Mouse (Mus musculus): ENCODE results near the gene Adad2. TPM values are rescaled to one million over a fixed set of nuclear protein-coding genes. Genes with fewer than 3 reads are reported as not detected.

The Adad2 gene
- polyA plus RNA-seq (2012; rRNA removed): not detected in 2 replicates

DNA sequence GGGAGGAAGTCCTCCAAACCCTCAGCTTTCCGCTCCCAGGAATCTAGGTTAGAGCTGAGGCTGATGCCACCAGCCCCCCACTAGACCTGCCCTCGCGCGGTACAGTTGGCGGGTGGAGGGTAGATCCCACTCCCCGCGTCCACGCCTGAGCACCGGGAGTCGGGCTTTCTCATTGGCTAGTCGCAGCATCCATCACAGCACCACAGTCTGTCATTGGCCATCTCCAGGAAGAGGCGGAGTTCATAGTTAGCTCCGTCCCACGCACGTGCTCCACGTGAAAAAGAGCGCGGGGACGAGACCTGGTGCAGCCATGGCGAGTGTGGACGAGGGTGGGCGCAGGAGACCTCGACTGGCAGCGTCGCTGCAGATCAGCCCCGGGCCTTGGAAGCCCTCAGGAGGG, at the start of gene Adad2:
Gene Adad2 (plus strand): TSS at position 277 of the 400 bp plus-strand sequence.

DNA sequence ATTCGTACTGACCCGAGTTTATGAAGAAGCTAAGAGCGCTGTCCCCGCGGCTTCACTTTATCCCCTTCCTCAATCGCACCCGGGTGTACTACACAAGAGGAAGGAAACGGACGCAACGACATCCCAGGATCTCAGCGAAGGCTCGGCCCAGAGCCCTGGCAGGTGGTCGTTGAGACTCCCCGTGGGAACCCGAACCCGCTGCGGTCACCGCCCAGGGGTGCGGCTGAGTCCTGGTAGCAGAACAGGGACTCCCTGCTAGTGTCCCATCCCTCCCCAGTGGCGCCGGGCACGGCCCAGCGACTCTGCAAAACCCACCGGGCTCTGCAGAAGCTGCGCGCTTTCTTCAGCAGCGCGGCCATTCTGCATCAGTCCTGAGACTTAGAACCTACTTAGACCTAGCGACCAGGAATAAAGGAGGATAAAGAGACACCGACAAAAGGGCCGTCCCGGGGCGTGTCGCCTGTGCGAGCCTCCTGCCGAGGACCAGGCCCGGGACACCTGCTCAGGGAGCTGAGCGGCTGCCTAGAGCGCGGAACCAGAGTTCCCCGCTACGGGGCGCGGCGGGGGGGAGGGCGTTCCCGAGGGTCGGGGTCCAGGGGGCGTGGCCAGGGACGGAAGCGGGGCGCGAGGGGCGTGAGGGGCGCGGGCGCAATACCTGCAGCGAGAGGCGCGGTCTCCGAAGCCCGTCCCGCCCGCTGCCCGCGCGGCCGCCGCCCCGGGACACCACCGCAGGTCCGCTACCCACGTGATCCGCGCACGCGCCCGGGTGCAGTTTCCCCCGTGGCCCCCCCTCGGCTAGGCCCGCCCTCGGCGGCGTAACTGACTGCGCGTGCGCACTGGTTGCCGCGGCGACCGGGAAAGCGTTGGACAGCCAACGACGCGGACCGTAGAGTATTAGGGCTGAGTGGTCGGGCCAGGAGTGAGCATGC, 37.8 kb upstream of the Adad2 start, which contains the start of the genes Hsdl1 and Dnaaf1:
Gene Hsdl1 (minus strand): TSS at position 747 of the 929 bp plus-strand sequence.
Gene Dnaaf1 (plus strand): TSS at position 799 of the 929 bp plus-strand sequence.

DNA sequence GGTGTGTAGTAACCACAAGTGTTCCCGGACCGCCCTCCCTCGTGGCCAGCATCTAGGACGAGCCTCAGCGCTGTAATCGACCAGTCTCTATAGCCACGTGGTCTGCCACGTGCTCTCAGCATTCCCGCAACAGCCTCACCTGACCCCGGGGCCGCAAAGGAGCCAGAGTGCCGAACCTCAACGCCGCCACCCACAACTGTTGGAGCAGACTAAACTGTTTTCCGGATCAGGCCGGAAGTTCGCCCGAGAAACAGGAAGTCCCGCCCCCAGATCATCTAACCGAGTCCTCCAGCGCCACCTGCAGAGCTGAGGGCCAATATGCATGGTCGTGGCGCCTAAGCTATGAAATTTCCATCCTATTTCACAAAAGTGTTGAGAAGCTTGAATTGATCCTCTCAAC, 7.6 kb upstream of the Adad2 start, which contains the start of gene Taf1c:
Gene Taf1c (minus strand): TSS at position 227 of the 400 bp plus-strand sequence.

DNA sequence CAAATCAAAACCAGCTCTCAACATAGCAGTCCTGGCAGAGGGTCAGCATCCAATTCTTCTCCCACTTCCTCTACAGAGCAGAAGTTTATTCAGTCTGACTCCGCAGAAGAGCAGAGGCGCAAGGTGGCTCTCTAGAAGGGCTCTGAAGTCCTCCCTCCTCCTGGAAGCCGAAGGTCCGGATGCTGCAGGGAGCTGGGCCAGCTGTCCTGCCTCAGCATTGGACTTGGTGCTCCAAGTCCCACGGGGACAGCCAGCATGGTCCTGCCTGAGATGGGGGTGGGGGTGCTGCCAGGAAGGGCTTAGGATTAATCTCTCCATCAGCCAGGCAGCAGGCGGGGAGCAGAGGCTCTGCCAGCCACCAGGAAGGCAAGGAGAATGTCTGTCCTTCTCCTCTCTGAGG, 22.8 kb downstream of the Adad2 start, which contains the start of gene Kcng4:
Gene Kcng4 (minus strand): TSS at position 303 of the 400 bp plus-strand sequence.

Other genes starting within 250 kb of the Adad2 start
- 5.1 and 5.6 TPM in 2 replicates for gene Mlycd, start 217.9 kb upstream of the Adad2 start, polyA plus RNA-seq (2012; rRNA removed)
- gene Osgin1, start 178.6 kb upstream of the Adad2 start, polyA plus RNA-seq (2012; rRNA removed): 15.8 and 17.9 TPM in 2 replicates
- 0.05 TPM in 2 replicates for gene Necab2, start 166.0 kb upstream of the Adad2 start, polyA plus RNA-seq (2012; rRNA removed)
- 0.01 TPM in 1 of 2 replicates, not detected in the other for gene Slc38a8, start 111.0 kb upstream of the Adad2 start, polyA plus RNA-seq (2012; rRNA removed)
- 21.2 and 25.1 TPM in 2 replicates for gene Mbtps1, start 54.0 kb upstream of the Adad2 start, polyA plus RNA-seq (2012; rRNA removed)
- gene Hsdl1, start 37.6 kb upstream of the Adad2 start, polyA plus RNA-seq (2012; rRNA removed): 7.5 and 8.0 TPM in 2 replicates
- 0.03 and 0.05 TPM in 2 replicates for gene Dnaaf1, start 37.5 kb upstream of the Adad2 start, polyA plus RNA-seq (2012; rRNA removed)
- gene Taf1c, start 7.5 kb upstream of the Adad2 start, polyA plus RNA-seq (2012; rRNA removed): 5.6 and 6.9 TPM in 2 replicates
- not detected in 2 replicates for gene Kcng4, start 22.9 kb downstream of the Adad2 start, polyA plus RNA-seq (2012; rRNA removed)
- 0.77 and 1.1 TPM in 2 replicates for gene Wfdc1, start 53.6 kb downstream of the Adad2 start, polyA plus RNA-seq (2012; rRNA removed)
- 0.07 and 0.08 TPM in 2 replicates for gene Atp2c2, start 87.3 kb downstream of the Adad2 start, polyA plus RNA-seq (2012; rRNA removed)
- 2.6 and 2.9 TPM in 2 replicates for gene Tldc1, start 165.7 kb downstream of the Adad2 start, polyA plus RNA-seq (2012; rRNA removed)
- gene Cotl1, start 227.8 kb downstream of the Adad2 start, polyA plus RNA-seq (2012; rRNA removed): 57.7 and 72.9 TPM in 2 replicates
- gene Klhl36, start 249.5 kb downstream of the Adad2 start, polyA plus RNA-seq (2012; rRNA removed): 2.6 and 2.7 TPM in 2 replicates

All from liver, embryonic 14 days (tissue).